Mouse (Mus musculus): ENCODE measurements around the gene Tmem131l.

Gene Tmem131l

DNA sequence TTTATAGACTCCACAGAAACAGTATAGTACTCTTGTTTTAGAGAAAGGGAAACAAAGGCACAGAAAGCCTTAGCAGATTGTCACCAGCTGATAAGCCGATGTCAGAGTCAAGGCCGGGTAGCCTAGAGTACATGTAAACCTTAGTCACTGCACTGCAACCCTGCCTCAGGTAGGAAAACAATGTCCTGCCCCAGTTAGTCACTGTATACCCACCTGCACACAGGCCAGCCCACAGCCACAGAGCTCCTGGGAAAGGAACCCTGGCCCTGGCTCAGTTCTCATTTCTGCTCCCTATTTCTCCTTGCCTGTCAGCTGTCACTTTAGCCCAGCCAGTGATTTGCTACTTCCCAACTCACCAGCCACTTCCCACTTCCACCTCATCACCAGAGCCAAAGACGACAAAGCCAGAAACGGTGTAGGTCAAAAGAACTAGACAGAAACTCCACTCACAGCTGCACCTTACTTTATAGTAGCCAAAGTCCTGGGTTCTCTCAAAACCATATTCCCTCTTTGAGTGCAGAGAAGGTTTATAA is 24.4 kb downstream of the Tmem131l start:
- no peak for DNase-seq (ENCODE audit: low read depth in 1 of 2, low spot score in 2 of 2)

DNA sequence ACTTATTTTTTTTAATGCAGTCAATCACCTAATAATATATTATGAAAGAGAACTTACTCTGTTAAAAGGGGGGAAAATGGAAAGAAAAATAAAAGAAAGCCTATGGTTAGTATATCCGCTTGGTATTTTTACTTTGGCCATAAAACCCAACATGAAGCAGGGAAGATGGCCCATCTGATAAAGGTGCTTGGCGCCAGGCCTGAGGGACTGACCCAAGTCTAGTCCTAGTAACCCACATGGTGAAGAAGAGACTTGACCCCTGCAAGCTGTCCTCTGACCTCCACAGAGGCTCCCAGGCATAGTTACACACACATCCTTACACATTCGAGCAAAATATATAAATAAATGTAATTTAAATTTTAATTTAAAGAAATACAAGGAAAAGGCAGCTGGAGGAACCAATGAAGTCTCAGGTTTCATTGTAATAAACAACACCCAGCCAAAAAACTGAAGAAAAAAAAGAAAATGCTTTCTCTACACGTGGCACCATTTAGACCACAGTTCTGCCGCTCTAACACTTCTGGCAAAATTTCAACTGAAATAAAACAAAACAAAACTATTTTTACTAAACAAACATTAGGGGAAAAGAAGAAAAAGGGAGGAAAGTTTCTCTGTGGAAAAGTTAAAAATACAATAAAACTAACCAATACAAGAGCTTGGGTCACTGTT is 28.8 kb downstream of the Tmem131l start:
- DNase-seq (ENCODE audit: low read depth in 1 of 2, low spot score in 2 of 2): no peak

DNA sequence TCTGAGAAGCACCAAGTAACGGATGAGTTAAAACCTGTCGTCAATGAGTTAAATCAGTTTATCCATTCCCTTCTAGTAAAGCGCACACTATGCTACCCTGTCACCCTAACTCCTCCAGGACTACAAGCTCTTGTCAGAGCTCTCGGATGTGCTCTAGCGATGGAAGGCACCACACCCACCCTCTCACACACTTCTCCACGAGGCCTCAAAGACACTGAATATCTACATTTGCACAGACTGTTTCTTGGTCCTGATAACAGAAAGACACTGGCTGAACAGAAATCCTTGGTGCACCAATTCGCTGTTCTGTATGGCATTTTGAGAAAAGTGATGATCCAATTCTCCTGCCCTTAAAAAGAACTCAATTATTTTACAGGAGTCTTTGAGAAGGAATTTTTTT is 34.0 kb downstream of the Tmem131l start:
- no peak for DNase-seq (ENCODE audit: low read depth in 1 of 2, low spot score in 2 of 2)

DNA sequence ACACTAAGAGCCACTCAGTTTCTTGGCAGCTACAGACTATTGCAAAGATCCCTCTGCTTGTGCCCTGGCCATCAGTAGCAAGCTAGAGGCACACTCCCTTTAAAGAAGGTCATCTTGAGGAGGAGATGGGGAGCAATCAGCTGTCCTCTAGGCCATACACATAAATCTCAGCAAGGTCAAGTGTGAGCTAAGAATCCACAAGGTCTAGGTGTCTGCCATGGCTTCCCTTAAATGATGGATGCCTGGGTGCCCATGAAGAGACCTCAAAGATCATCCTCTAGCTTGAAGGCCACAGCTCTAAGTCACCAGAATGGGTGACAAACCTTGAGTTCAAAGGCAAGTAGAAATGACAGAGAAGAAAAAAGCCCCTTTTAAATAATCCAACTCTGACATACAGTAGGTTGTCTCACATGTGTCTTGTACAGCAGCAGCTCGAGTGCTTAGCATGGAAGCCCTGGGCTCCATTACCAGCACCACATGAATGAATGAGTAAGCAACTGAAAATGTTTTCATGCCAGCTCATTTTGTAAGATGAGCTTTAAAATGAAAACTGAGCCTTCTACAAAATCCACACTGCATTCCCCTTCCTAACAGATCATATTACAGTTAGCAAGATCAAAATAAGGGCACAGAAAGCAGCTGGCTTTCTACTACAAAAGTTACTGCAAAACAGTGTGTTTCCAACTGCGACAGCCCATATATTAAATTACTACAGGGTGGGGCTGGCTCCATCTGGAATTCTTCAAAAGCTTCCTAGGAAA is 35.5 kb downstream of the Tmem131l start:
- DNase-seq (ENCODE audit: low read depth in 1 of 2, low spot score in 2 of 2): no peak

DNA sequence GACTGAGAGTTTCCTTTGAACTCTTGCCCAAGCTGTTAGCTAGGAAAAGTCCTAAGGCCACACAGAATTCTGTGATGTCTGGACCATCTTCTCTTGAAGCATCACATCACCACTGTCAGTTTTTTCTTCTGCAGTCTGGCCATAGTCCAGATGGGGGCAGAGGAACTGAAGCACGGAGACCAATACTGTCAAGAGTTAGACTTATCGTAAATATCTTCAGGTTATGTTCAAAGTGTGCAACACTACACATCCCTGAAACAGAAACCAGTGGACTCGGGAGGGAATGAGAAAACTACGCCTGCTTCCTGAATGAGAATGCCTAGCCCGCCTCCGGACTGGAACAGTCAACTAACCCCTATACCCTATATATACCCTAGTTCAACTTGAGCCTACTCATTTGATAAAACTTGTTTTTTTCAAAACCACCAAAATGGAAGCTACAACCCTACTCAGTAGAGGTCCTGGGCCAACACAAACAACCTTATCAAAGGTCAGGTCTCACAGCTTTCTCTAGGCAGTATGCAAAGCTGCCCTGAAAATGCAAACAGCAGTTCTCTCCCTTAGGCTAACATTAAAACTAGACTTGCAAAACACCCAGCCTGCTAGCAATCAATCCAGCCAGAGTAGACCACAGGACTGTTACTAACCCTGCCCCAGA is 37.4 kb downstream of the Tmem131l start:
- DNase-seq (ENCODE audit: low read depth in 1 of 2, low spot score in 2 of 2): no peak

DNA sequence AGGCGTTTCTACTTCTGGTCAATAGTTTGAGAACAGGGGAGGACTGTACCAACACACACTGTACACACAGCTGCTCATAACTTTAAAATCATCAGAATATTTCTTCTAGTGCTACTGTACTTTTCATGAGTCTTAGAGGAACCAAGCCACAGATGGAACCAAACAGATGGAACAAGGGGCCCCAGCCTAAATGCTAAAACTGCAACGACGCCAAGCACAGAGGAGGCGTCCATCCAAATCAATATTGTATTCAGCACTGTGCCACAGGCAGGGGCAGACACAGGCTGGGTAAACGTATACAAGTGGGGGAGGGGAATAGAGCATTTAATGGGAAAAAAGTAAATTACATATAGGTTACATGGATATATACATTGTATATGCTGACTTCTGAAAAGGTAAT is 42.4 kb downstream of the Tmem131l start:
- DNase-seq (ENCODE audit: low read depth in 1 of 2, low spot score in 2 of 2): no peak

DNA sequence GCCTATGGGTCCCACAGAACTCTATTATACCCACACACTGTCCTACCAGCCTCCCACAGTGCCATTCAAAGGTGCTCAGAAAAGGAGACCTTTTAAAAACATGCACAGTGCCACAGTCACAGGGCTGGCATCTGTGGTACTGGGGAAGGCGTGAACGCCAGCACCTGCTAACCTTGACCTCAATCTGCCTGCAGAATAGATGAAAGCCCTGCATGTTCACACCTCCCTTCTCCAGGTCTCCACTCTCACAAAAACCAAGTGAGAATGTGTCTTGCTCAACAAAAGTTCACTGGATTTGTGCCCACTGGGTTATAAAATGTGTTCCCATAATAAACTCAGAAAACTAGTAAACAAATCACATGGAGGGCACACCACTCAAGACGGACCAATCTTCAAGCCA is 42.9 kb downstream of the Tmem131l start:
- no peak for DNase-seq (ENCODE audit: low read depth in 1 of 2, low spot score in 2 of 2)

DNA sequence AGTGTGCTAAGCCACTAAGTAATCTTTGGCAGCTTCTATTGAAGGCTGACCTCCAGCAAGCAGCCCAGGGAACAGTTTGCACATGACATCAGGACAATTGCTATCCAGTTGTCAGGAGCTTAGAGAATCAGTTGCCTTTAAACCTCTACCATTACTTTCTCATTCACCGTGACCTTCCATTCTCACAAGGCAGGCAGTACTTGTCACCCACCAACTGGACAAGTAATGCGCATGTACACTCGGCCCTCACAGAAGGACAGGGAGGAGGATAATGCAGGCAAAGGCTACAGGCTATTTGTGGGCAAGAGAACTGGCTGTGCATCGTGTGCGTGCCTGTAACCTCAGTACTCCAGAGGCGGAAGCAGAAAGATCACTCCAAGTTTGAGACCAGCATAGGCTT is 43.9 kb downstream of the Tmem131l start:
- DNase-seq (ENCODE audit: low read depth in 1 of 2, low spot score in 2 of 2): no peak

DNA sequence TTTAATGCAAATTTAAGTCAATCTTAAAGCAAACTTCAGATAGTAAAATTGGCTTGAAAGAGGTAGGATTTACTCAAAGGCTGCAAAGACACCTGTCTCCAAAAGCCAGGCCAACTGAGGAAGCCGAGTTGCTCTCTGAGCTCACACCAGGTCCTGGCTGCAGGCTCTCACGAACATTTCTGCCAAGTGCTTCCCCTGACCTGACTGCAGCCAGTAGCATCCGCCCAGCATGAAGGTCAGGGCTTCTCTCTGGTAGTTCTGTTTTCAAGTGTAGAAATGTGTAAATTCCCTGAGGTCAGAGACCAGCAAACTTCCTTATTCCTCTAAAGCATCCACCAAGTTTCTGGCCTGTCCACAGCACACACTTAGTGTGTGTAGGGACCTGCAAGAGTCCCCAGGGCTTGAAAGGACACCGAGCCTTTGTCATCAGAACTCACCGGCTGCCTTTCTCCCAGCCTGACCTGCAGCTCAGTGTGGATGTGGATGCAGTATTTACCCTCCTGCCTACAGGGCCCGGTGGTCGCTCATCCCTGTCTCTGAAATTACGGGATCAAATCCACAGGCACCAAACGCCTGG is 44.6 kb downstream of the Tmem131l start:
- peak in 1 of 2 experiments; percentile 28 for DNase-seq (ENCODE audit: low read depth in 1 of 2, low spot score in 2 of 2)

DNA sequence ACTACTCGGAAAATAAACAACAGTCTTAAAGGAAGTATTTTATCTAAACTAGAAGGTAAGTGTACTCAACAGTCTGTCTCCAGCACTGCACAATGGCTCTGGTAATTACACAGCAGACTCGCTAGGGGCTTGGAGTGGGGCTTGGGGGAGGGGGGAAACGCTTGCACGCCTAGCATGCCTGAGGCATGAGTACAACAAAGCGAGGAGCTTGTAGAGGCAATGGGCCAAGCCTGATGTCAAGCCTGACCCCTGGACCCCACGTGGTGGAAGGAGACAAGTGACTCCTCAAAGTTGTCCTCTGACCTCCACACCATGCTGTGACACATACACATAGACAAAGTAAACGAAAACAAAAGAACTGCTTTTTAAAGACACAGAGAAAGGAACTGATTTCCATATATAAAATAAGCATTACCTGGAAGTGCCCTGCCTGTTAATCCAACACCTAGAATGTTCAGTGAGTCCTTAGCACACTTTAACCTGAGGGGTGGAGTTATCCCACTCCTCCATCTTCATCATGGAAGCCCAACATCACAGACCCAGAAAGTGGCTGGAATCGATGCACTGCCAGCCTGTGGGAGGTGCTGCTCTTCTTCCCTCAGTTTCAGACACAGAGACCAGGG is 45.6 kb downstream of the Tmem131l start:
- DNase-seq (ENCODE audit: low read depth in 1 of 2, low spot score in 2 of 2): no peak

DNA sequence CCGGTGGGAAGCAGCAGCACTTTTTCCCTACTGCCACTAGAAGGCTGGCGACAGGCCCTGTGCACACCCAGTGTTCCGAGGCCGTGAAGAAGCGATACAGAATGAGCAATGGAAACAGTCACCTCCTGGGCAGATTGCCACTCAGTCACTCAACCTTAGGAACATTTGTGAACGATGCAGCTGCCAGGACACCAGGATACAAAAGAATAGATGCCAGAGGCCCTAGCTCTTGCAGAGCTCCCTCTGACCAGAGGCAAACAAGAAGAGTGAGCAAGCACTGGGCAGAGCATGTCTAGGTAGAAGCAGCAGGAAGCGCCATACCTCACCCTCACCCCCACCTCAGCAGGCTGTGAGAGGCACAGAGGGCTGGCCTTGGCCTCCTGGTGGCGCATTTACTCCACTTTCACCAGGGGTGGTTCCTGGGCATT is 46.9 kb downstream of the Tmem131l start:
- no peak for DNase-seq (ENCODE audit: low read depth in 1 of 2, low spot score in 2 of 2)

DNA sequence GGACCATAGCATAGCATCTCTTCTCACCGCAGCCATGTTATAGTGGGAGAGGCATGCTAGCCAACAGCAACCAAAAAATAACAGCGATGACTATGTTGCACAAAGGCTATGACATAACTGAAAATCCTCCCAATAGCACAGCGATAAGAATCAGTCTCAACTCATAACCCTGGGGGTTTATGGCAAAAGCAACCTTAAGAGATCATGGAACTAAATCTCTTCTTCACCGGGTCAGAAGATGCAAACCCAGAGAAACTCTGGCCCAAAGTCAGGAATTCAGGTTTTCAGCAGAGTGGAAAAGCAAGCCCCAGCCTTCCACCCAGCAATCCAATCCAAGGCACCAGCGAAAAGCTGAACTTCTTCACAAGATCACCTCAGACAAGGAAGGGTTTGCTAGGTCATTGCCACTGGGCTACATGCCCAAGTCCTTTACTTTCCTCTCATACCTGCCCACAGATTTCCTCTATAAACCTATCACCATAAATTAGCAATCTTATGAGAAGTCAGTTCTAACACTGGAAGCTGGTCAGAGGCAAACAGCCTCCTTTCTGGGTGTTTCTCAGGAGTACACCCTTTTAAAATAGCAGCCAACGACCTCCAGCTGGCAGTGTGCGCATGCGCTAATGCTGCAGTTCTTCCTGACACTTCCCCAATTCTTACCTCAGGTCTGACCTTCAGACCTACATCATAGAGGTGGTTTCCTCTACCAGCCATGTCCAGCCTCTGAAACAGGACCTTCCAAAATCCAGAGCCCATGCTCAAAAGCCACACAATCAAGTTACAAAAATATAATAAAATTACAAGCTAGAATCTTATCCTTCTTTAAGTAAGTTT is 48.1 kb downstream of the Tmem131l start:
- peak in 1 of 2 experiments; percentile 14 for DNase-seq (ENCODE audit: low read depth in 1 of 2, low spot score in 2 of 2)

DNA sequence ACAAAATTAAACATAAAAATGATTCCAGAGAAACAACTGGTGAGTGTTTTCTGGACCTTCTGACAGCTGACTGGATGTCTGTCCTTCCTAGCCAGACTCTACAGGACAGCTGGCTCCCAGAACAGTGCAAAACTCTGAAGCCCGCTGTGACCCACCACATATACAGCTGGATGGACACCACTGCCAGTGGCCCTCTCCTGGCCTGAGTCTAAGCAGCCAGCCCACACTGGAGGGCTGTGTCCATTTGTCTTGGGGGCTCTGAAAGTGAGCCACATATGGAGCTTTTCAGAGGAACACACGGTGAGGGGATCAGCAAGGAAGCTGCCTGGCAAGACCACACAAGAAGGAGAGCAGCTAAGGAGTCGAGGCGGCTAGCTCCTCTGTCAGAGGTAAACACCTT is 51.8 kb downstream of the Tmem131l start:
- DNase-seq (ENCODE audit: low read depth in 1 of 2, low spot score in 2 of 2): no peak

DNA sequence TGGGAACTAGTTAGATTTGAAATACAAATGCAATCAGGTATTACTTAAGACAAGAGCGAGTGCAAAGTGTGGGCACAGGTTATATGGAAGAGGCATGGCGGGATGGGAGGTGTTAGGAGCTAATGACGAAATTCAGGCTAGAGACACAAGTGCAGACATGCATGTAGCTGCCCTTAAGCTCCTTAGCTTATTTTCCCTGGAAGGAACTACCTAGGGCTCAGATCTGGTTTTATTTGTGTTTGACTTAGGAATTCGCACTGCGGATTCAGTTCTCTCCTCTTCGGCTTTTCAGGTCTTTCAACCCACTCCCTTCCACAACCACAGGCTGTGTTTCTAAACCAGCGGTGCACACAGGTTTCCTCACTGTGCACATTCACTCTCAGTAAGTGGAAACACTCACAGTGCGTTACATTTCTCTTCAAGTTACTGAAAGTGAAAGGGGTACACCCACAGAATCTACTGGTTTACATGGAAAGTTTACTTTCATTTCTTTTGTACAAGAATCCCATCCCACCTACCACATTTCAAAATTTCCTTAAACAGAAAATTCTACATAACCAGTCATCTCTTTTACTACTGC is 52.4 kb downstream of the Tmem131l start:
- no peak for DNase-seq (ENCODE audit: low read depth in 1 of 2, low spot score in 2 of 2)

DNA sequence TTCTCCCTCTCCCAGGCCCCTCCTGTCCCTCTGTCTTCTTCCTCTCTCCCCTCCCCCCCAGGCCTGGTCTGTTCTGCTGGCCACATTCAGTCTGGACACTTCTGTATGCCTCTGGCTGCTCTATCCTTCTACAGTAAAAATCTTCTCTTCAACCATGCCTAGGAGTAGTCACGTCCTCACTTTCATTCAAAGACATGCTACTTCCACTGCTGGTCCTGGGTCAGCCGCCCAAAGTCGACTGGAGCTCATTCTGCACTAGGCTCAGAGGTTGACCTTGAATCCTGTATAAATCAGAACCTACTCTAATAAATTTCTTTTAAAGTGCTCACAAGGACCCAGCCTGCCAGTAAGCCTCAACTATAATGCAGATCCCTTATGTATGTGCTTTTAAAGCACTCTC is 53.2 kb downstream of the Tmem131l start:
- DNase-seq (ENCODE audit: low read depth in 1 of 2, low spot score in 2 of 2): no peak

DNA sequence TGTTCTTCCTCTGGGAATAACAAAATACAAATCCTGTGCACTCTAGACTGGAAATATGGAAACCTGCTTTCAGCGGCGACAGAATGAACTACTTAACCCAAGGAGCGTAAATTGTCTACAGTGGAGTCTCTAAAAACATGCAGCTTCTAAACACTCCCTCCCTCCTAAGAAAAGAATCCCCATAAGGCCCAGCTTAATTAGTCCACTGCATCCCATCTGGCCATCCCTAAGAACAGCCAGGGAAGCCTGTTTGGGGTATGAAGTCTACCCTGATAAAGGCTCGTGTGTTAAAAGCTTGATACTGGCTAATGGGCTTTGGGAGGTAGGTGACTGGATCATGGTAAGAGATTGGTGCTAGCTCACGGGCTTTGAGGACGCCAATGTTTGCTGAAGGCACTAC is 54.5 kb downstream of the Tmem131l start:
- no peak for DNase-seq (ENCODE audit: low read depth in 1 of 2, low spot score in 2 of 2)

DNA sequence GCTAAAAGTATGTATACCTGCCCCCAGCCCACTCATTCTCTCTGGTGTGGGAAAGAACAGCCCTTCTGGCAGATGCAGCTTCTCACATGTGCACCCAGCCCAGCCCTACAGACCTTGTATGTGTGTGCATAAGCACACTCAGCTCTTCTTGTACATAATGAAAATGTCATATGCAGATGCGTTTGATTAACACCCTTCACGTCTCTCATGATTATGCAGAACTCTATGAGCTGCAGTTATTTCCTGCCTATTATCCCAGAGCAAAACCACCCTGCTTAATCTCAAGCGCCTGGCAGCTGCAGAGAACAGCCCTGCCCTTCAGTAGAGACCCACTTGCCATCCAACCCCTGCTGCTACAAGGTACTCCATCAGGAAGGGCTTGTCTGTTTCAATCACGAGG is 55.6 kb downstream of the Tmem131l start:
- DNase-seq (ENCODE audit: low read depth in 1 of 2, low spot score in 2 of 2): no peak

DNA sequence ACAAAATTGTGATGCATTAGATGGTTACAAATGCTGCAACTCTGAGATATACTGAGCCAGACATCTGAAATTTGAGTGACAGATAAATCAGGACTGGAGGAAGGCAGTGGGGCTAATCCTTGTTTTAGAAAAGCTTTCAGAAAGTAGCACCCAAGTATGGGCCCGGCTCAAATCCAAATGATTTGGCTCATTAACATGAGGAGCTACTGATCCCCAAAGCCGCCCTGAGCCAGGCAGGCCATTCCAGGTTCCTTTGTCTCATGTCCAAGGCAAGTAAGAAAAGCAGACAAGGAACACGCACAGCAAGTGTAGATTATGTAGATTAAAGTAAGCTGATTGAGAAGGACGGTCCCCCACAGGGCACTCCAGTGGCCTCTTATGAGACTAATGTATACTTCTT is 57.2 kb downstream of the Tmem131l start:
- no peak for DNase-seq (ENCODE audit: low read depth in 1 of 2, low spot score in 2 of 2)

DNA sequence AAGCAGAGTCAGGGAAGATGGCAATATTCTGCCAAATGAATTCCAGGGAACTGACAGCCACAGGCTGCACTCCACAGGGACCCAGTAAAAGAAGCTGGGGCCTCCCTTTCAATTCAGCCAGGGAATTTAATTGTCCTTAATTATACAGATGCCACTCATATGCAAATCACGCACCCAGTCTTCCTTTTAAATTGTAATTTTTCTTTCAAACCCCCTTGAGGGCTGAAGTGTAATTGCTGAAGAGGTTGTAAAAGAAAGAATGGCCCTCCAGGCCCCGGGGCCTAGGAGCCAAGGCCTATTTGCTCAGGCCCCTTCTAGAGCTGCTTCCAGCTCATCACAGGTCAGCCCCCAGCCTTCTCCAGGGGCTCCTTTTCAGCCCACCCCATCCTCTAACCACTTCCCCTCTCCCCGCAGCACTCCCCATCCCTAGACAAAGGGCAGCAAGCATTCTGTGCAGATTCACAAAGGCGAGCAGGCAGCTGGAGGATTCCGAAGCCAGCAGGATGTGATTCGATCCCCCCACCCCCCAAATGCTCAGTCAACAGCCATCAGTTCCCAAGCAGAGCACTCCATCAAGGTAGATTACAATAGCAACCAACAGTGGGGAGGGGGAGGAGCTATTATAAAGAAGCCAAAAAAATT is 59.6 kb downstream of the Tmem131l start:
- no peak for DNase-seq (ENCODE audit: low read depth in 1 of 2, low spot score in 2 of 2)

All from monocyte, adult 2 months (primary cell).